Mouse (Mus musculus) B cell, adult (primary cell): ENCODE results near the gene Fmod. TPM values are rescaled to one million over a fixed set of nuclear protein-coding genes. Genes with fewer than 3 reads are reported as not detected.

ENCODE experiments used
- total RNA-seq: library from RNA; stranded (reverse); gene quantifications from 4 replicates; pipeline ENCODE4 v1.2.4, GENCODE M21; 2023; ENCODE audit not compliant: inconsistent age

Gene Fmod
- total RNA-seq, result not detected in 4 replicates

GRCm38 (mm10) chr1:134037172-134037571 is at the start of gene Fmod:
Gene Fmod (plus strand): TSS chr1:134037254.

GRCm38 (mm10) chr1:134078802-134079476 is 41.9 kb downstream of the Fmod start, which contains the start of gene Btg2:
Gene Btg2 (minus strand): TSS chr1:134079120.

Other genes with a start within 250 kb of the Fmod start
- 0.15 to 1.4 TPM (median 0.27 TPM) in 4 replicates for gene Atp2b4, start 236.2 kb upstream of the Fmod start, total RNA-seq
- gene Optc, start 129.3 kb upstream of the Fmod start, total RNA-seq, result not detected in 4 replicates
- gene Prelp, start 115.8 kb upstream of the Fmod start, total RNA-seq, result not detected in 4 replicates
- gene Btg2, start 41.9 kb downstream of the Fmod start, total RNA-seq, result 317 to 383 TPM (median 362 TPM) in 4 replicates
- not detected in 4 replicates for gene Chit1, start 74.0 kb downstream of the Fmod start, total RNA-seq
- gene Chil1, start 144.9 kb downstream of the Fmod start, total RNA-seq, result 0.80 TPM in 1 of 4 replicates, not detected in the others
- gene Mybph, start 156.2 kb downstream of the Fmod start, total RNA-seq, result not detected in 4 replicates
- not detected in 4 replicates for gene Adora1, start 198.2 kb downstream of the Fmod start, total RNA-seq